Mouse (Mus musculus): ENCODE measurements around the gene Mybbp1a. TPM values are rescaled to one million over a fixed set of nuclear protein-coding genes. Genes with fewer than 3 reads are reported as not detected.

The Mybbp1a gene
- total and polyA plus RNA-seq, 3 experiments, result 174 to 816 (median 245) TPM

- in situ Hi-C loops (cut with MboI; ENCODE audit: low pct_ligation_motif_present, low pct_unique_long_range_greater_than_20kb, low sequenced_read_pairs), result no loop called here
- no peak for DNase-seq (ENCODE audit: extremely low read depth)
- no peak overlapping the region for H3K27ac ChIP-seq (ENCODE audit: insufficient read depth, low read depth)
These were observed 26.0 kb upstream of the Mybbp1a start for GRCm38 (mm10) chr11:72415155-72415554.

GRCm38 (mm10) chr11:72416666-72417065 is 24.5 kb upstream of the Mybbp1a start:
- Histone ChIP-seq H3K4me3 (replicated peaks in 1 of 3; ENCODE audit: low read depth in 2 of 3, low read length in 2 of 3, poor library complexity in 1 of 3) (no peak overlapping the region), H3K9ac (ENCODE audit: insufficient read depth, low read depth) (no peak overlapping the region), H3K36me3 (replicated peaks in 1 of 2; ENCODE audit: control insufficient read depth in 1 of 2, insufficient read depth in 1 of 2, low read length in 1 of 2) (no peaks in the 10 kb centered on the region), H3K4me2 (ENCODE audit: insufficient read depth, low read depth, poor library complexity, severe bottlenecking) (no peak overlapping the region), H3K27ac (ENCODE audit: insufficient read depth, low read depth) (no peak overlapping the region), H3K79me2 (replicated peaks; ENCODE audit: control insufficient read depth, extremely low read depth, insufficient read depth, poor library complexity, severe bottlenecking) (no peaks in the 10 kb centered on the region), H3K9me3 (replicated peaks; ENCODE audit: low read length) (no peaks in the 10 kb centered on the region), H3K4me1 (ENCODE audit: control insufficient read depth in 1 of 2, insufficient read depth in 2 of 2) (peaks cover 0 to 13% of the 10 kb centered on the region in 2 experiments; a peak in 2 of 4 replicates), H3K27me3 (replicated peaks) (peaks cover 47% of the 10 kb centered on the region)
- TF ChIP-seq ETS1 (conservative IDR thresholded peaks at IDR 0.05; ENCODE audit: low read depth, low read length), result no peak
- peak; percentile 29; the same call in 1 of the 2 replicates for TF ChIP-seq MEF2A (IDR thresholded peaks at IDR 0.05; ENCODE audit: borderline replicate concordance, low read depth, low read length)
- peak; percentile 15 for DNase-seq (ENCODE audit: extremely low read depth)
- dilution Hi-C loops (cut with MboI; ENCODE audit: extremely low pct_ligation_motif_present, extremely low pct_unique_long_range_greater_than_20kb, low sequenced_read_pairs), result no loop called here
- in situ Hi-C loops (cut with MboI; ENCODE audit: low pct_ligation_motif_present, low pct_unique_long_range_greater_than_20kb, low sequenced_read_pairs), result no loop called here

More at GRCm38 (mm10) chr11:72415155-72415554, 26.0 kb upstream of the Mybbp1a start:
- H3K4me3 ChIP-seq (replicated peaks in 1 of 3; ENCODE audit: low read depth in 2 of 3, low read length in 2 of 3, poor library complexity in 1 of 3), result no peak overlapping the region
- TF ChIP-seq E2F4 (IDR thresholded peaks at IDR 0.05; ENCODE audit: insufficient replicate concordance, low read depth, low read length), result no peak
- no peak for TF ChIP-seq ZC3H11A (IDR thresholded peaks at IDR 0.05; ENCODE audit: low read depth, low read length)
- no peak for TF ChIP-seq MXI1 (IDR thresholded peaks at IDR 0.05; ENCODE audit: low read depth, low read length)
- TF ChIP-seq MYC (IDR thresholded peaks at IDR 0.05; ENCODE audit: low read depth, low read length), result no peak
- TF ChIP-seq TBP (conservative IDR thresholded peaks at IDR 0.05; ENCODE audit: low read depth, low read length), result no peak
- no peak for TF ChIP-seq JUN (IDR thresholded peaks at IDR 0.05; ENCODE audit: insufficient read depth, low read depth, low read length)
- no peak for TF ChIP-seq CTCF (conservative IDR thresholded peaks at IDR 0.05 in 1 of 2, IDR thresholded peaks at IDR 0.05 in 1 of 2; ENCODE audit: low read depth in 2 of 2, low read length in 2 of 2)
- TF ChIP-seq MEF2A (IDR thresholded peaks at IDR 0.05; ENCODE audit: borderline replicate concordance, low read depth, low read length), result no peak
- H3K36me3 ChIP-seq (replicated peaks in 1 of 2; ENCODE audit: control insufficient read depth in 1 of 2, insufficient read depth in 1 of 2, low read length in 1 of 2), result no peaks in the 10 kb centered on the region
- H3K4me2 ChIP-seq (ENCODE audit: insufficient read depth, low read depth, poor library complexity, severe bottlenecking), result no peak overlapping the region
- dilution Hi-C loops (cut with MboI; ENCODE audit: extremely low pct_ligation_motif_present, extremely low pct_unique_long_range_greater_than_20kb, low sequenced_read_pairs), result no loop called here
- H3K79me2 ChIP-seq (replicated peaks; ENCODE audit: control insufficient read depth, extremely low read depth, insufficient read depth, poor library complexity, severe bottlenecking), result no peaks in the 10 kb centered on the region
- H3K9me3 ChIP-seq (replicated peaks; ENCODE audit: low read length), result peaks cover 3% of the 10 kb centered on the region
- peaks cover 5 to 11% of the 10 kb centered on the region in 2 experiments for H3K4me1 ChIP-seq (ENCODE audit: control insufficient read depth in 1 of 2, insufficient read depth in 2 of 2)
- H3K9ac ChIP-seq (ENCODE audit: insufficient read depth, low read depth), result no peak overlapping the region
- peaks cover 59% of the 10 kb centered on the region for H3K27me3 ChIP-seq (replicated peaks)

GRCm38 (mm10) chr11:72417376-72417775 is 23.8 kb upstream of the Mybbp1a start:
- DNase-seq (ENCODE audit: extremely low read depth), result no peak
- no peaks in the 10 kb centered on the region for H3K36me3 ChIP-seq (replicated peaks in 1 of 2; ENCODE audit: control insufficient read depth in 1 of 2, insufficient read depth in 1 of 2, low read length in 1 of 2)
- H3K9ac ChIP-seq (ENCODE audit: insufficient read depth, low read depth), result no peak overlapping the region
- H3K27me3 ChIP-seq (replicated peaks), result peaks cover 40% of the 10 kb centered on the region
- TF ChIP-seq JUN (IDR thresholded peaks at IDR 0.05; ENCODE audit: insufficient read depth, low read depth, low read length), result no peak
- TF ChIP-seq EP300 (IDR thresholded peaks at IDR 0.05; ENCODE audit: low read length), result no peak
- no peak for TF ChIP-seq BHLHE40 (IDR thresholded peaks at IDR 0.05; ENCODE audit: low read depth, low read length)
- TF ChIP-seq GABPA (IDR thresholded peaks at IDR 0.05; ENCODE audit: insufficient replicate concordance, low read depth, low read length), result no peak
- no peak for TF ChIP-seq E2F4 (IDR thresholded peaks at IDR 0.05; ENCODE audit: insufficient replicate concordance, low read depth, low read length)
- no peak for TF ChIP-seq MXI1 (IDR thresholded peaks at IDR 0.05; ENCODE audit: low read depth, low read length)
- no peak for TF ChIP-seq ETS1 (conservative IDR thresholded peaks at IDR 0.05; ENCODE audit: low read depth, low read length)
- TF ChIP-seq POLR2A (IDR thresholded peaks at IDR 0.05; ENCODE audit: low read depth, low read length), result no peak
- no peak for TF ChIP-seq MYC (IDR thresholded peaks at IDR 0.05; ENCODE audit: low read depth, low read length)
- no peak for TF ChIP-seq MAFK (IDR thresholded peaks at IDR 0.05; ENCODE audit: insufficient replicate concordance, low read length)
- TF ChIP-seq NRF1 (IDR thresholded peaks at IDR 0.05; ENCODE audit: low read depth, low read length), result no peak
- no peak for TF ChIP-seq CHD2 (IDR thresholded peaks at IDR 0.05; ENCODE audit: low read length)
- TF ChIP-seq MAZ (IDR thresholded peaks at IDR 0.05; ENCODE audit: low read depth, low read length), result no peak
- TF ChIP-seq ZMIZ1 (IDR thresholded peaks at IDR 0.05; ENCODE audit: low read depth, low read length), result no peak
- no peak for TF ChIP-seq MAX (IDR thresholded peaks at IDR 0.05; ENCODE audit: low read length)
- TF ChIP-seq PAX5 (IDR thresholded peaks at IDR 0.05; ENCODE audit: low read length), result no peak
- TF ChIP-seq RAD21 (IDR thresholded peaks at IDR 0.05; ENCODE audit: low read depth, low read length), result no peak
- TF ChIP-seq CTCF (conservative IDR thresholded peaks at IDR 0.05 in 1 of 2, IDR thresholded peaks at IDR 0.05 in 1 of 2; ENCODE audit: low read depth in 2 of 2, low read length in 2 of 2), result no peak
- TF ChIP-seq ZKSCAN1 (IDR thresholded peaks at IDR 0.05; ENCODE audit: borderline replicate concordance, low read depth, low read length), result no peak
- no peak for TF ChIP-seq SMC3 (IDR thresholded peaks at IDR 0.05; ENCODE audit: low read depth, low read length)
- dilution Hi-C loops (cut with MboI; ENCODE audit: extremely low pct_ligation_motif_present, extremely low pct_unique_long_range_greater_than_20kb, low sequenced_read_pairs) (no loop called here), in situ Hi-C loops (cut with MboI; ENCODE audit: low pct_ligation_motif_present, low pct_unique_long_range_greater_than_20kb, low sequenced_read_pairs) (no loop called here)
- H3K79me2 ChIP-seq (replicated peaks; ENCODE audit: control insufficient read depth, extremely low read depth, insufficient read depth, poor library complexity, severe bottlenecking), result no peaks in the 10 kb centered on the region
- no peaks in the 10 kb centered on the region for H3K9me3 ChIP-seq (replicated peaks; ENCODE audit: low read length)
- H3K4me3 ChIP-seq (replicated peaks in 1 of 3; ENCODE audit: low read depth in 2 of 3, low read length in 2 of 3, poor library complexity in 1 of 3), result no peak overlapping the region
- no peak overlapping the region for H3K4me2 ChIP-seq (ENCODE audit: insufficient read depth, low read depth, poor library complexity, severe bottlenecking)
- H3K4me1 ChIP-seq (ENCODE audit: control insufficient read depth in 1 of 2, insufficient read depth in 2 of 2), result peaks cover 0 to 13% of the 10 kb centered on the region in 2 experiments; a peak in 2 of 4 replicates
- H3K27ac ChIP-seq (ENCODE audit: insufficient read depth, low read depth), result no peak overlapping the region

Measured in CH12.LX (cell line).